Mouse (Mus musculus): Measurements from ENCODE around the gene Rln3. TPM values are rescaled to one million over a fixed set of nuclear protein-coding genes. Genes with fewer than 3 reads are reported as not detected.
"Not testable (repeated sequence)": the region's sequence is repeated elsewhere in the genome, so short reads cannot be mapped to it uniquely, and the experiment has no call there.

Rln3 gene
- polyA plus RNA-seq, 1 experiment = not detected

DNA sequence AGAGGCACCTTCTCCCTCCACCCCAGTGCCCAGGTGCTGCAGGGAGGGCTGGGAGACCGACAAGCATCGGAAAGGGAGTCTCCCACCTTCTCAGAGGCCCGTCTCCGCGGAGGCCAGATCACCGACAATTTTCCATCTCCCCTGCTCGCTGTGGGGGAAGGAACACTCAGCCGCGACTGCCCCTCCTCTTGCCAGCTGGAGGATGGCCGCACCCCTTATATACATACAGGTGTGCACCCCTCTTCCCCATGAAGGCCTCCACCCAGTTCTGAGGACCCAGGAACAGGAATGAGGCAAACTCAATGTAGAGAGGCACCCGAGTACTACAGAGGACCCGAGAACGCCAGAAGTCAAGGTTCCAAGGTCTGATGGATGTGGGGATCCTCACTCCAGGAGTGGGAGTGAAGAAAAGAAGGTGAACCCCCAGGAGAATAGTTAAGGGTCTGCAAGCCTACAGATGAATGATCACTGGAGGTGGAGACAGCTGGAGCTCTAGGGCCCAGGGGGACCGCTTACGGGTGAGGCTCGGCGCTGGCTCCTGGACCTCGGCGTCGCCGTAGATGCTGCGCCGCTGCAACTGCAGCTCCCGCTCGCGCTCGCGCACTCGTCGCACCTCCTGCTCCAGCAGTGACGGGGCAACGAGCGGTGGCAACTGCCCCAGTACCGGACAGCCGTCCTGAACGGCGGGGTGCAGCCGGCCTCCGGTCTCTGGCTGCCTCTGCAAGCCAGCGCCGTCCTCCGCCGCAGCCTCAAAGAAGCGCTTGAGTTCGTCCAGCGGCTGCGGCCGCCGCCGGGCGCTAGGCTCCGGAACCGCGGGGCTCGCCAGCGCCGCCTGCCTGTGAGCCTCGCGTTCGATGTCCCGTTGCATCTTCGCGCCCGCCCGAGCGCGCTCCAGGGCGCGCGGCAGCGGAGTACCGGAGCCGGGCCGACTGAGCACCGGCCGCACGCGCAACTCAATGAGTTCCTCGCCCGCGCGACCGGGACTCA is 33.9 kb downstream of the Rln3 start:
- H3K27me3 ChIP-seq (ENCODE audit: control insufficient read depth, insufficient read depth, insufficient read length) = peaks cover 8% of the 10 kb centered on the region
- peak in 1 of 3 experiments; percentile 30 for TF ChIP-seq MYOG (IDR thresholded peaks at IDR 0.05; ENCODE audit: control insufficient read depth in 1 of 3, insufficient read depth in 1 of 3, insufficient read length in 2 of 3, low read depth in 2 of 3)
- TF ChIP-seq E2F4 (IDR thresholded peaks at IDR 0.05; ENCODE audit: insufficient read depth) = no peak
- peak overlapping the region; percentile 1 for H3K4me3 ChIP-seq
- peak overlapping the region; percentile 26 for H3ac ChIP-seq (ENCODE audit: control insufficient read depth, insufficient read length)
- no peaks in the 10 kb centered on the region for H3K36me3 ChIP-seq (ENCODE audit: control insufficient read depth, insufficient read depth)
- no peaks in the 10 kb centered on the region for H3K79me2 ChIP-seq (ENCODE audit: control insufficient read depth, insufficient read depth)
- H3K4me2 ChIP-seq (ENCODE audit: low read depth) = peak overlapping the region; percentile 90

DNA sequence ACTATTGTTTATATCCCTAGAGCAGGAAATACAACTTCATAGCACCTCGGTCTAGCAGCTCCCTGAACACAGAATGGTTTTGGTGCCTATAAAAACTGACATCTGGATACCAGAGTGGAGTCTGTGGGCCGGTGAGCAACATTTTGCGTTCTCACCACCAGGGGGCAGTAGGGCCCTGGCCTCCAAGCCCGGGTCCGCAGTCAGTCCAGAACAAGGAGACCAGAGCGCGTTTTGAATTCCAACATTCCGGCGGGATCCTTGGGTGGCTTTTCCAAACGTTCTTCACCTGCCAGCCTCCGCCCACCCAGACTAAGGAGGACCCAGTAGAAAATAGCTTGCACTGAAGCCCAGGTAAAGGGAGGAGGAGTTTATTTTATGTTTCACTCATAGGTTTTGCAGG is 34.9 kb downstream of the Rln3 start:
- Histone ChIP-seq H3K27me3 (ENCODE audit: control insufficient read depth, insufficient read depth, insufficient read length) (peaks cover 8% of the 10 kb centered on the region), H3K79me2 (ENCODE audit: control insufficient read depth, insufficient read depth) (no peaks in the 10 kb centered on the region), H3K4me2 (ENCODE audit: low read depth) (peak overlapping the region; percentile 31), H3ac (ENCODE audit: control insufficient read depth, insufficient read length) (no peak overlapping the region), H3K4me3 (no peak overlapping the region), H3K36me3 (ENCODE audit: control insufficient read depth, insufficient read depth) (no peaks in the 10 kb centered on the region)
- TF ChIP-seq MYOG (IDR thresholded peaks at IDR 0.05; ENCODE audit: control insufficient read depth in 1 of 3, insufficient read depth in 1 of 3, insufficient read length in 2 of 3, low read depth in 2 of 3) = peak in 1 of 3 experiments; percentile 13
- no peak for TF ChIP-seq SRF (IDR thresholded peaks at IDR 0.05; ENCODE audit: control insufficient read depth, insufficient read length, low read depth)
- no peak for TF ChIP-seq POLR2AphosphoS2 (IDR thresholded peaks at IDR 0.05; ENCODE audit: insufficient read length, low read depth)

GRCm38 (mm10) chr8:84008362-84008761 is 36.4 kb downstream of the Rln3 start:
- Histone ChIP-seq H3K36me3 (ENCODE audit: control insufficient read depth, insufficient read depth) (no peaks in the 10 kb centered on the region), H3K79me2 (ENCODE audit: control insufficient read depth, insufficient read depth) (no peaks in the 10 kb centered on the region), H3K4me3 (no peak overlapping the region), H3ac (ENCODE audit: control insufficient read depth, insufficient read length) (no peak overlapping the region), H3K27me3 (ENCODE audit: control insufficient read depth, insufficient read depth, insufficient read length) (peaks cover 8% of the 10 kb centered on the region), H3K4me2 (ENCODE audit: low read depth) (no peak overlapping the region)
- no peak for TF ChIP-seq E2F4 (IDR thresholded peaks at IDR 0.05; ENCODE audit: insufficient read depth)
- no peak for TF ChIP-seq REST (IDR thresholded peaks at IDR 0.05; ENCODE audit: insufficient read depth, insufficient read length)
- no peak for TF ChIP-seq MAX (IDR thresholded peaks at IDR 0.05; ENCODE audit: low read depth)
- no peak for TF ChIP-seq CEBPB (IDR thresholded peaks at IDR 0.05; ENCODE audit: insufficient read depth, poor library complexity, severe bottlenecking)
- no peak for TF ChIP-seq USF1 (IDR thresholded peaks at IDR 0.05; ENCODE audit: low read depth)
- TF ChIP-seq TCF12 (IDR thresholded peaks at IDR 0.05; ENCODE audit: insufficient read depth, poor library complexity, severe bottlenecking) = no peak
- TF ChIP-seq POLR2A (IDR thresholded peaks at IDR 0.05; ENCODE audit: insufficient read length, low read depth) = no peak
- no peak for TF ChIP-seq MYOD1 (IDR thresholded peaks at IDR 0.05; ENCODE audit: control insufficient read depth in 1 of 3, insufficient read length in 2 of 3, low read depth in 2 of 3)
- no peak for TF ChIP-seq POLR2AphosphoS2 (IDR thresholded peaks at IDR 0.05; ENCODE audit: insufficient read length, low read depth)
- TF ChIP-seq MYOG (IDR thresholded peaks at IDR 0.05; ENCODE audit: control insufficient read depth in 1 of 3, insufficient read depth in 1 of 3, insufficient read length in 2 of 3, low read depth in 2 of 3) = no peak
- TF ChIP-seq SRF (IDR thresholded peaks at IDR 0.05; ENCODE audit: control insufficient read depth, insufficient read length, low read depth) = no peak
- TF ChIP-seq TCF3 (IDR thresholded peaks at IDR 0.05; ENCODE audit: insufficient read length, low read depth) = no peak

- peak overlapping the region; percentile 92 for H3K4me2 ChIP-seq (ENCODE audit: low read depth)
- H3K27me3 ChIP-seq (ENCODE audit: control insufficient read depth, insufficient read depth, insufficient read length); H3K36me3 ChIP-seq (ENCODE audit: control insufficient read depth, insufficient read depth); H3ac ChIP-seq (ENCODE audit: control insufficient read depth, insufficient read length); H3K79me2 ChIP-seq (ENCODE audit: control insufficient read depth, insufficient read depth): not testable (repeated sequence)
- H3K4me3 ChIP-seq = peak overlapping the region; percentile 30
Measured at GRCm38 (mm10) chr8:84005502-84005901, 39.3 kb downstream of the Rln3 start.

- TF ChIP-seq POLR2AphosphoS2 (IDR thresholded peaks at IDR 0.05; ENCODE audit: insufficient read length, low read depth) (peak; percentile 68), POLR2A (IDR thresholded peaks at IDR 0.05; ENCODE audit: insufficient read length, low read depth) (peak; percentile 47), SRF (IDR thresholded peaks at IDR 0.05; ENCODE audit: control insufficient read depth, insufficient read length, low read depth) (peak; percentile 44), TCF3 (IDR thresholded peaks at IDR 0.05; ENCODE audit: insufficient read length, low read depth) (no peak)
Measured at GRCm38 (mm10) chr8:84004533-84005201, 40.1 kb downstream of the Rln3 start.

More at GRCm38 (mm10) chr8:84004533-84005201, 40.1 kb downstream of the Rln3 start:
- H3K4me2 ChIP-seq (ENCODE audit: low read depth) = peak overlapping the region; percentile 92
- H3K79me2 ChIP-seq (ENCODE audit: control insufficient read depth, insufficient read depth) = no peaks in the 10 kb centered on the region
- no peaks in the 10 kb centered on the region for H3K27me3 ChIP-seq (ENCODE audit: control insufficient read depth, insufficient read depth, insufficient read length)
- H3ac ChIP-seq (ENCODE audit: control insufficient read depth, insufficient read length) = peak overlapping the region; percentile 19
- H3K4me3 ChIP-seq = peak overlapping the region; percentile 30
- no peaks in the 10 kb centered on the region for H3K36me3 ChIP-seq (ENCODE audit: control insufficient read depth, insufficient read depth)

Measured in myocyte (in vitro differentiated cells).